Mouse (Mus musculus) liver, embryonic 14.5 days (tissue): Measurements from ENCODE around the gene Cuedc2. TPM values are rescaled to one million over a fixed set of nuclear protein-coding genes. Genes with fewer than 3 reads are reported as not detected.
A peak's percentile ranks its signal among the peaks of the same experiment; 100 is the strongest.

ENCODE experiments used
- ATAC-seq: fragments of 200-750 bp; cut with Nextera tagmentation; 2 replicates; pipeline ENCODE4 v1.8.0; 2017; ENCODE audit warnings: moderate number of reproducible peaks, mild to moderate bottlenecking, moderate library complexity; ENCODE audit not compliant: insufficient read depth
- DNase-seq, 3 experiments: peaks; one replicate each; pipeline ENCODE4 v3.0.0-alpha.2; 2012 to 2013; ENCODE audit warnings: low read depth in 3 of 3, low spot score in 3 of 3
- H3K27ac ChIP-seq: fragments of 300-500 bp; sonication (generic); 2 replicates; pipeline ENCODE4 v1.5.1; 2014; ENCODE audit warnings: moderate library complexity, mild to moderate bottlenecking, control low read depth, inconsistent platforms
- H3K27me3 ChIP-seq: fragments of 300-500 bp; sonication (generic); 2 replicates; pipeline ENCODE4 v1.6.1; 2014; ENCODE audit warnings: mild to moderate bottlenecking, low read length, moderate library complexity; ENCODE audit not compliant: control insufficient read depth, insufficient read depth
- H3K36me3 ChIP-seq: fragments of 300-500 bp; sonication (generic); replicated peaks from 2 replicates; pipeline ENCODE4 v1.6.1; 2014; ENCODE audit warnings: low read depth; ENCODE audit not compliant: control insufficient read depth, insufficient read depth
- H3K4me1 ChIP-seq, 2 experiments: fragments of 200-500 bp in 1 of 2; fragments of 300-500 bp in 1 of 2; sonication (generic) in 1 of 2; replicated peaks; 2 replicates each; pipeline ENCODE4 v1.6.1; 2012 to 2014; ENCODE audit warnings: antibody characterized with exemption in 1 of 2, inconsistent platforms in 1 of 2, low read length in 1 of 2; ENCODE audit not compliant: control insufficient read depth in 2 of 2, insufficient read depth in 2 of 2
- H3K4me2 ChIP-seq: fragments of 300-500 bp; sonication (generic); 2 replicates; pipeline ENCODE4 v1.6.1; 2014; ENCODE audit warnings: low read depth, mild to moderate bottlenecking, control low read depth, moderate library complexity
- H3K4me3 ChIP-seq, 2 experiments: fragments of 200-500 bp in 1 of 2; fragments of 300-500 bp in 1 of 2; sonication (generic) in 1 of 2; 2 replicates each; pipeline ENCODE4 v1.5.1; 2012 to 2014; ENCODE audit warnings: low read depth in 2 of 2, low read length in 2 of 2, mild to moderate bottlenecking in 2 of 2, control low read depth in 1 of 2, inconsistent platforms in 1 of 2, moderate library complexity in 1 of 2; ENCODE audit not compliant: insufficient read depth in 1 of 2
- H3K9ac ChIP-seq: fragments of 300-500 bp; sonication (generic); replicated peaks from 2 replicates; pipeline ENCODE4 v1.6.1; 2014; ENCODE audit warnings: mild to moderate bottlenecking, control low read depth, moderate library complexity
- H3K9me3 ChIP-seq: fragments of 300-500 bp; sonication (generic); 2 replicates; pipeline ENCODE4 v1.6.1; 2016; ENCODE audit warnings: low read length, mixed read lengths; ENCODE audit not compliant: control insufficient read depth
- CTCF ChIP-seq: IDR thresholded peaks from 2 replicates; pipeline ENCODE4 v1.5.1; 2016; ENCODE audit warnings: antibody characterized with exemption, low read depth, control low read depth
- EP300 ChIP-seq: IDR thresholded peaks from 2 replicates; pipeline ENCODE4 v1.6.1; 2016; ENCODE audit warnings: antibody characterized with exemption, low read depth
- WGBS: fragments of 180-500 bp; shearing (Covaris S2); extraction: QIAGEN DNeasy Blood & Tissue Kit; methylation state at CpG from one replicate; pipeline ENCODE4 v1.1.7; 2014; ENCODE audit not compliant: insufficient replicate concordance; 5-methylcytosine and 5-hydroxymethylcytosine counted together
- polyA plus RNA-seq, 2 experiments: library from polyadenylated mRNA; depleted of rRNA in 1 of 2; stranded (reverse) in 1 of 2; unstranded in 1 of 2; fragments of >200 nt; fragmentation: Nextera tagmentation in 1 of 2; extraction: Ambion mirVana in 1 of 2; gene quantifications; 2 replicates each; pipeline versions ENCODE4 v1.2.1 to v1.2.3; 2012 to 2014

Cuedc2 gene
- polyA plus RNA-seq (2012; rRNA removed) (35.3 and 54.9 TPM in 2 replicates), polyA plus RNA-seq (2014; fragmentation: Nextera tagmentation; extraction: Ambion mirVana) (76.6 and 79.2 TPM in 2 replicates)

DNA sequence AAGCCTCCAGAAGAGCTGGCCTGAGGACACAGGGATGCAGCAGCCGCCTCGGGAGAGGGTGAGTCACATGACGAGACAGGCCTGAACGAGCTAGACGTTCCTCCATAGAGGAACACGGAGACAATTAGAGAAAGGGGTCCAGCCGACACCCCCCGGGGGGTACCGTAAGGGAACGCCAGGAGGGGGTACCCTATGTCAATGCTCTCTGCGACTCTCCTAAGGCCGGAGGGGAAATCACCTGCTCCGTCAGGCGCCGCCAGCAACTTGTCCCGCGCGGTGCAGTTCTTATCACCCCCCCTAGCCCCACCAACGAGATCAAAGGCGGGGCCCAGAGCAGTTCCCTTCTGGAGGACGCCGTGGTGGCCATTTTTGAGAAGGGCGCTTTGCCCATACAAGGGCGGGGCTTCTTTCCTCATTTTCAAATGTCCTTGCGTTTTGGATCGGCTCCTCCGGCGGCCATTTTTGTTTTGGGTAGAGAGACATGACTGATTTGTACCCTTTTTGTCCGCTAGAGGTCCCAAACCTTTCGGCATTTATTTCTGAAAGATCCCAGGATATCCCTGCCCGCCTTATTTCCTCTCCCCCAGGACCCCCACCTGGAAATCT lies at the start of gene Cuedc2:
Gene Cuedc2 (minus strand): TSS at position 372 of the 606 bp plus-strand sequence.
- Histone ChIP-seq H3K9me3 (no peaks in the 10 kb centered on the region), H3K4me3 (peak within 1 kb of the TSS; percentile 73 to 85), H3K27ac (peak within 1 kb of the TSS; percentile 52), H3K27me3 (no peaks in the 10 kb centered on the region), H3K4me1 (peaks cover 9 to 16% of the 10 kb centered on the region in 2 experiments), H3K4me2 (peak within 1 kb of the TSS; percentile 89), H3K9ac (peak within 1 kb of the TSS; percentile 83), H3K36me3 (no peaks in the 10 kb centered on the region)
- ATAC-seq, result peak; percentile 89
- under 1% methylated on average over 31 of the region's 31 CpGs for WGBS
- TF ChIP-seq EP300 (peak; percentile 58), CTCF (peak; percentile 76)
- DNase-seq, result peak; percentile 95 to 96 (median 95)

DNA sequence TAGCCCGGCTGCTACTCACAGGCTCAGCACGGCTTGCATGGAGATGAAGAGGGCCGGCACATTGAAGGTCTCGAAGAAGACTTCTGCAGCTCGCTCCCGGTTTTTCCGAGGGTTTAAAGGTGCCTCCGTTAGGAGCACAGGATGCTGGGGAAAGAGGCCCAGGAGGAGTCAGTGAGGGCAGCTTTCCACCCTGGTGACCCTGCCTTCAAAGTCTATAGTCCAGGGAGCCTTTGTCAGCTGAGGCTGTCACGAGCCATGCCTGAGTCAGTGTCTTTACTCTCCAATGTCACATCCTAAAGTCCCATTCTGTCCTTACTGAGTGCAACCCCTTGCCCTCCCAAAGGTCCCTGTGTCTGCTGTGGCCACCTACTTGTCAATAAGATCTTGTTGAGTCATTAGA lies 43.8 kb upstream of the Cuedc2 start:
- H3K4me3 ChIP-seq, result no peak overlapping the region
- no peak for TF ChIP-seq CTCF
- TF ChIP-seq EP300, result no peak
- H3K27me3 ChIP-seq, result no peaks in the 10 kb centered on the region
- WGBS, result 87% methylated on average over 9 of the region's 9 CpGs
- no peak overlapping the region for H3K9ac ChIP-seq
- H3K9me3 ChIP-seq, result no peaks in the 10 kb centered on the region
- ATAC-seq, result no peak
- H3K27ac ChIP-seq, result no peak overlapping the region
- no peak for DNase-seq
- H3K36me3 ChIP-seq, result peaks cover 83% of the 10 kb centered on the region
- H3K4me2 ChIP-seq, result no peak overlapping the region
- no peaks in the 10 kb centered on the region for H3K4me1 ChIP-seq

DNA sequence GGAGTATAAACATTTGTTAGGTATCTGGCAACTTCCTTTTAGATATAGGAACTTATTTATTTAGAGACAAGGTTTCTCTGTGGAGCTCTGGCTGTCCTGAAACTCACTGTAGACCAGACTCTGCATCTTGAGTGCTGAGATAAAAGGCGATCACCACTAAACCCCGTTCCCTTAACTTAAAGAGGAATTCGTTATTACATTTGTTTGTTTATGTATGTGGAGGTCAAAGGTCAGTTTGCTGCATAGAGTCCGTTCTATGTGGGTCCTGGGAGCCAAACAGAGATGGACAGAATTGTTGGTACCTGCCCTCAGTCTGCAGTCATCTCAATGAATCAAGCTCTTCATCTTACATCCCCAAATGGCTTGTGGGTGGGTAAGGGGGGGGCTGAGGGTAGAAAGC lies 37.4 kb upstream of the Cuedc2 start:
- Histone ChIP-seq H3K4me2 (no peak overlapping the region), H3K9ac (no peak overlapping the region), H3K27me3 (no peaks in the 10 kb centered on the region), H3K4me3 (no peak overlapping the region), H3K9me3 (no peaks in the 10 kb centered on the region), H3K36me3 (peaks cover 39% of the 10 kb centered on the region), H3K4me1 (no peaks in the 10 kb centered on the region), H3K27ac (no peak overlapping the region)
- TF ChIP-seq CTCF (no peak), EP300 (no peak)
- no peak for ATAC-seq
- DNase-seq, result no peak
- WGBS, result 49% methylated on average over 4 of the region's 4 CpGs

DNA sequence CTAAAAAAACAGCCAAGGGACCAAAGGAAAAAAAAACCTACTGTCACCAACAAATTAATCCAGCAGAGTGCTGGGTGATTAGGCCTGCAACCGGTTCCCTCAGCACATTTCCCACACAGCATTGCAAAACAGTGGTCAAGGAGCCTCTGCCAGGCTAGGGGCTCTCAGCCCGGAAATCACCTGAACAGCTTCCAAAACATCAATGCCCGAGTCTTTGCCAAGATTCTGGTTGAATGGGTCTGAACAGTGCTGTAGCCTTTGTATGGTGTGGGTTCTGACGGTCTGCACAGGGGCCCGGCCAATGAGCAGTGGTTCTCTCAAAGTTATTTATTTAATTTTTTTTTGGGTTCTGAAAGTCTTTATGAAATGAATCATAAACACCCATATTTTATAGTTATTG lies 37.0 kb upstream of the Cuedc2 start:
- Histone ChIP-seq H3K27ac (no peak overlapping the region), H3K9ac (no peak overlapping the region), H3K27me3 (no peaks in the 10 kb centered on the region), H3K4me1 (no peaks in the 10 kb centered on the region), H3K4me3 (no peak overlapping the region), H3K4me2 (no peak overlapping the region), H3K36me3 (peaks cover 35% of the 10 kb centered on the region), H3K9me3 (no peaks in the 10 kb centered on the region)
- TF ChIP-seq CTCF, result no peak
- TF ChIP-seq EP300, result no peak
- ATAC-seq (no peak), DNase-seq (no peak)
- WGBS, result 73% methylated on average over 5 of the region's 5 CpGs

DNA sequence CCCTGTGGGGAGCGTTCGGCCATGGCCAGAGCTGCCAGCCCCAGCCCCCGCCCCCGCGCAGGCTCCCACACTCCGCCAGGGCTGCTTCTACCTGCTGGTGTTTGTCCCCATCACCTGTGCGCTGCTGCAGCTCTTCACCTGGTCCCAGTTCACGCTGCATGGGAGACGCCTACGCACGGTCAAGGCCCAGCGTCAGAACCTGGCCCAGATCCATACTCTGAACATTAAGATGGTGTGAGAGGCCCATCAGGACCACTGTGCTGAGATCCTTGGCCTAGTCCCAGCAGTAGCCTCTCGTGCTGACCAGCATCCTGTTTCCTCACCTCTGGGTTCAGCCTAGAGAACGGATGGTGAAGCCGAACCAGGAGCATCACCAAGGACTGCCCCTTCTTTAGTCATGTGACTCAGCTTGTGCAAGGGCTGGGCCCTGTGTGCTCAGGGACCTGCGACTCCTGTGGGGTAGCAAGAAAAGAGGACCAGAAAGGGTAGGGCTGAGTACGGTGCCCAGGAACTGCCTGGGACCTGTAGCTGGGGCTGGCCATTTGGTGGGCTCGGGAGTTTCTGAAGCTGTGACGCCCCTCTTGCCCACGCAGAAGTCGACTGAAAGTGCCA lies 36.1 kb upstream of the Cuedc2 start:
- no peak overlapping the region for H3K4me2 ChIP-seq

More for the DNA sequence above, 36.1 kb upstream of the Cuedc2 start:
- H3K27ac ChIP-seq, result no peak overlapping the region
- H3K9me3 ChIP-seq, result no peaks in the 10 kb centered on the region
- H3K4me1 ChIP-seq, result no peaks in the 10 kb centered on the region
- H3K27me3 ChIP-seq, result no peaks in the 10 kb centered on the region
- 78% methylated on average over 21 of the region's 21 CpGs for WGBS
- ATAC-seq (peak; percentile 29), DNase-seq (no peak)
- TF ChIP-seq EP300, result no peak
- no peak for TF ChIP-seq CTCF
- H3K36me3 ChIP-seq, result peaks cover 26% of the 10 kb centered on the region
- no peak overlapping the region for H3K9ac ChIP-seq
- H3K4me3 ChIP-seq, result no peak overlapping the region
